Mouse (Mus musculus) embryonic fibroblast, embryonic 13.5 days (primary cell): ENCODE results near the gene Krt86.

Source experiments
- CTCF ChIP-seq: IDR thresholded peaks from 2 replicates; pipeline ENCODE4 v1.5.1; 2011; ENCODE audit warnings: mild to moderate bottlenecking, control low read depth, low read length, moderate library complexity, borderline replicate concordance; ENCODE audit not compliant: insufficient read depth
- POLR2A ChIP-seq: IDR thresholded peaks from 2 replicates; pipeline ENCODE4 v1.6.1; 2011; ENCODE audit warnings: low read depth, mild to moderate bottlenecking, control low read depth, low read length, moderate library complexity

GRCm38 (mm10) chr15:101492718-101493117, 19.4 kb downstream of the Krt86 start:
- TF ChIP-seq CTCF (no peak), POLR2A (no peak)
